Mouse (Mus musculus): ENCODE results near the gene Wdfy4.

Gene Wdfy4

DNA sequence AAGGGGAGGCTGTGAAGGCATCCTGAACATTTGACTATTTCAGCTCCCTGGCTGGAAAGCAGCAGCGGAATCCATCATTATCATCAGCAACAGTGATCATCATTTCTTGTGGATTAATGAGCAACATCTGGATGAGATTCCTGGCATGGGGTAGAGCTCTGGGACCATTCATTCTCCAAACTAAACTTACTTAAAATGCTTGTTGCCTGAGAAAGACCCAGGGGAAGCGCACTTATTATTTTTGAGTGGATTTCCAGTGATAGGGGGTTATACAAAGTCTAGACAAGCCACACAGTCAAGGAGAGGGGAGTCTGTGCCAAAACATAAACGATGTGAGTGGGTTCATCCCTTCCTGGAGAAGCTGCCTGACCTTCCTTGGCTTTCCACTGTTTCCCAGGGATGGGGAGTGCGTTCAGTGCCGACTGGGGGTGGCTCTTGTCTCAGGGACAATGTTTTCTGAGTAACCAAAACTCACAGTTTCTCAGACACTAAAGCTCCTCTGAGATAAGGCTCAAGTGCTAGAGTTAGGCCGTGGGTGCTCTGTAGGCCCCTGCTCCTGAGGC is 201.1 kb downstream of the Wdfy4 start:
- DNase-seq (ENCODE audit: low spot score) = no peak

DNA sequence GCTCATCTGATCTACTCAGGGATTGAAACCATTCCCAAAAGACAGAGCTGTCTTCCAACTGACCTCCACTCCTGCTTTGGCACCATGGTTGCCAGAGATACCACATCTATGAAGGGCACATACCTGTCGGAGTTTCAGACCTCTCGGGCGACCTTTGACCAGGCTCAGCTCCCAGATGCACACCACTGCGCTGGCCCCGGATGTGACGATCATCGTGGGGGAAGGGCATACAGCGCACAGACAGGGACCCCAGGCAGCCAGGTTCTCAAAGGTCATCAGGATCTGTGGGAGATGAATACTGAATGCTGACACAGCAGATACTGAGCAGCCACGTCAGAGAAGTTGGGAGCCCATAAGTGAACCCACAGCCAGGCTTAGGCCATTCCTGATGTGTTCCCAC is 214.6 kb downstream of the Wdfy4 start:
- DNase-seq (ENCODE audit: low spot score) = no peak

DNA sequence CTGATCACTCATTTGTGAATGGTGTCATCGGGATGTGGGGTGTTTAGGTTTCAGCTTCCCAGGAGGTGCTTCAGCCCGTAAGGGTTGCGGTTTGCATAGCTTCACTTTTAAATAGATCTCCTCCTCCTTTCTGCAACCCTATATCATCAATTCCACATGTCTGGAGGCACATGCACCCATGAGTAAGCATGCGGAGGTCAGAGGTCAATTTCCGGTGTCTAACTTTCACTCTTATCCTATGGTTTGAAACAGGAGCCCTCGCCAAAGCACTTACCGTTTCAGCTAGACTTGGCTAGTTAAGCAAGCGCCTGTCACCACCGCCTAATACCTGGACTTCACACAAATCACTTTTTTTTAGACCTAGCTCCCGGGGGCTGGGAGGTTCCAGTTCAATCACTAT is 220.6 kb downstream of the Wdfy4 start:
- DNase-seq (ENCODE audit: low spot score) = no peak

DNA sequence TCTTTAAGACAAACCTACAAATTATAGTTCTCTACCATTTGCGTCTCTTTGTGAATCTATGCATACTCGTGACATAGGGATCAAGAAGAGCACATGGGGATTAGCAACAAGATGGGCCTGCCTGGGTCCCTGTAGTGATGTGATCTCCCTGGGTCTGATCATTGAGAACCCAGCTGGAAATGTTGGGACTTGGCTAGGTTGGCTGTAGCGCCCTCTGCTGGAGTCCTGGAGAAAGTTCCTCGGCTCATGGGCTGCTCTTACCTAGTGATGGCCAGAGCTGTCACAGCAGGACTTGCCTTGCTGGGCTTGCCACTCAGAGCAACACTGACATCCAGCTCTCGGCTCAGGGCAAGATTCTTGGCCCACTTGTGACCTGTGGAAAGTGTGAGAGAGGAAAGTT is 224.8 kb downstream of the Wdfy4 start:
- DNase-seq (ENCODE audit: low spot score) = peak; percentile 54

DNA sequence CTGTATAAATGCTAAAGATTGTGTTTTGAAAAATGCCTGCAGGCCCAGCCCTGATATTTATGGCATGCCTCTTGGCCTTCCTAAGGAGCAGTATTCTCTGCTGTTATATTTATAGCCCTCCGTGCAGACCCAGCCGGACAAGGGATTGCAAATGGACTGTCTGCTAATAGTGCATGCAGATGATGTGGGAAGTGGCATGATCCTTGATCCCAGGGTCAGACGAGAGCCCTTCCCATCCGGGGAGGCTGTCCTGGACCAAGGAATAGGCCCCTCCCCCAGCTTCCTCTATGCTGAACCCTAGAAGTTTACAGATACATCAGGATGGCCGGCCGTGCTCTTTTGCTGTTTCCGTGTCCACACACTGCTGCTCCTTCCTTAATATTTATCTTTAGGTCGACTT is 226.6 kb downstream of the Wdfy4 start:
- no peak for DNase-seq (ENCODE audit: low spot score)

DNA sequence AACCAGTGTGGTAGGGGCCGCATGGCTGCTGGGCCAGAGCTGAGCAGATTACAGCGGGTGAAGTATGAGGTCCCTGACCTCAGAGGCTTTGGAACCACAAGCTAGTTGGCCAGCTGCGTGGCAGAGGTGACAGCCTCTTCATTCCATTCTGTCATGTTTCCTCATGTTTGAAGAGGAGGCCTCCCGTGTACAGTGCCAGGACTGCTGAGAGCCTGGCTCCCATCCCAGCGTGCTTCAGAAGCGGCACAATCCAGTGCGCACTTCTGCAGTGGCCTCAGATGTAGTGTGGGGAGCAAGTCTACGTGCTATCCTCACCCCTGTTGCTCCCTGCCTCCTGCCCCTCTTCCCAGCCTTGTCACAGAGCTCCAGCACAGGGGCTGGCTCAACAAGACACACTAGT is 228.8 kb downstream of the Wdfy4 start:
- peak; percentile 7 for DNase-seq (ENCODE audit: low spot score)

DNA sequence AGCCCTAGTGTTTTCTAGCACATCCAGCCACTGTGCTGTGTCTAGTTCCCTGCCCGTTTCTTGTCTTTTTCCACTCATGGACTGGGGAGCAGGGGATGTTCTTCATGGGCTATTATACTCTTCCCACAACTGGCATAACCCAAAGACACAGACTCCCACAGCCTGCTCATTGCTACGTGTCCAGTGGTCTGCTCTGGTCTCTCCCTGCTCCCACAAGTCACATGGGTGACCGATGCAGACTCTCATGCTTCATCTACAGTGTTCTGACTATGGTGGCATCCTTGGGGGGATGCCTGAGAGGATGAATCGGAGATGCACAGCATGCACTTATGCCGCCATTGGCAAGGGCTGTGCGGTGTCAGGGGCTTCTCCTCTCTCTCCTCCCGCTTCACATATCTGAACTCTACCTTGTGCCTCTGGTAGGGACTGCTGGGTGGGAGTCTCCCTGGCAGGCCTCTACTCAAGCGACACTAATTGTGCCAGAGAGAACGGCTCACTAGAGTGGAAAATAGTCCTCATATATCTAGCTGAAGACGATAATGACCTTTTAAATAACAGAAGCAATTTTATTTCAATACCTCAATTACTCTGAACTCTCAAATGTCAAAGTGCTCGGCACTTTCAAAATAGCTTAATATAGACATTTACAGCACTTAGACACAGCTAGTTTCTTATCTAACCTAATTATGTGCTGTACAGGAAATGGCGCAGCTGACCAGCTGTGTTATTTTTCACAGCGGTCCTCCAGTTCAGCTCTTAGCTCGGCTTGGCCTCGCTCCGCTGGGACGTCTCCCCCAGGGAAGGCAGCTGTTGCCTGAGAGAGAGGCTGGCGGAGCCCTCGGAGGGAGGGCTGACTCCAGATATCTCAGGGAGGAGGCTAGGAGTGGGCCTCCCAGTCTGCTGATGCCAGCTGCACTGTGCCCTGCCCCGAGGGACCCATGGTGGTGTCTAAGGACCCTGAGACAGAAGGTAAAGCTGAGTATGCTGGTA is 234.7 kb downstream of the Wdfy4 start:
- peak; percentile 29 for DNase-seq (ENCODE audit: low spot score)

DNA sequence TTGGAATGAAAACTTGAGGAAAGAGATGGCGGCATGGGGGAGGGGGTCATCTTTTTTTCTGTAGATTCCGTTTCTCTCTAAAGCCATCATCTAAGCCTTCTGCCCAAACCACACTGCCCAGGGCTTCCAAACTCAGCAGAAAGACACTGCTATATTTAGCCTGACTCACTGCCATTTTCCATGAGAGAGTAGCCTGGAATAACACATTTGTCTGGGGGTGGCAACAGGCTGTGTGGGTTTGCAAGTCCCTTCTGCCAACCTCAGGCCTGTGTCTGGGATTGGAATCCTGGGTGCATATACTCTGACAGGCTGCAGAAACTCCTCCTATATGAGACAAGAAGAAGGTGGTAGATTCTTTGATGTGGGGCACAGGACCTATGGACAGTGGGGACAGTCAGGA is 237.8 kb downstream of the Wdfy4 start:
- DNase-seq (ENCODE audit: low spot score) = no peak

DNA sequence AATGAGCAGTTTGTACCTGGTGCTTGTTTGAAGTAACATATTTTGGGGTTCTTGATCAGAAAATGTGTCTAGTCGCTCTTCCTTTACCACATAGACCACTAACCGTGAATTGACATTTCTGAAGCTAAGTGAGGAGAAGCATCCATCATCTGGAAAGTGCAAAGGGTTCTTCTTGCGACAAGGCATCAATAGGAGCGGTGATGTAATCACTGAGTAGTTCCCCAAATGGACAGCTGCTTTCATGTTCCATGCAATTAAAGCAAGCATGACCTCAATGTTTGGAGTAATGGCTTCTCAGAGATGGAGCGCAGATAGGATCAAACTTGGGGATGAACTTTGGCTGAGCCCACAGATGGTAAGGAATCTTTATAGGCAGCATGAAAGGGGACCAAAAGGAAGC is 246.1 kb downstream of the Wdfy4 start:
- no peak for DNase-seq (ENCODE audit: low spot score)

DNA sequence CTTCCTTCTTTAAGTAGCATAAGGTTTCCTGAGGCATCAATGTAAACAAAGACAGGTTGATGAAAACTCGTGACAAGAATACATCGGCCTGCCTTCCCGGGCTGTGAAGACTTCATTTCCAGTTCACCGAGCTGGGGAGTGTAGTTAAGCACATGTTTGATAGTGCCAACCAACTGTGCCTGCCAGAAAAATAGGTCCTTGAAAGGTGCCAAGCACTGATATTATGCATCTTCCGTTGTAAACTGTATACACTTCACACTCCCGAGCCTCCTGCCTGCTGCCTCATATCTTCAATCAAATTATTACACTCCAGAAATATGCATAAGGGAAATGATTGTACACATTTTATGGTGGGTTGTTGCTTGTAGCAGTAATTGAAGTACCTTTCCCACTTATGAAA is 251.2 kb downstream of the Wdfy4 start:
- no peak for DNase-seq (ENCODE audit: low spot score)

DNA sequence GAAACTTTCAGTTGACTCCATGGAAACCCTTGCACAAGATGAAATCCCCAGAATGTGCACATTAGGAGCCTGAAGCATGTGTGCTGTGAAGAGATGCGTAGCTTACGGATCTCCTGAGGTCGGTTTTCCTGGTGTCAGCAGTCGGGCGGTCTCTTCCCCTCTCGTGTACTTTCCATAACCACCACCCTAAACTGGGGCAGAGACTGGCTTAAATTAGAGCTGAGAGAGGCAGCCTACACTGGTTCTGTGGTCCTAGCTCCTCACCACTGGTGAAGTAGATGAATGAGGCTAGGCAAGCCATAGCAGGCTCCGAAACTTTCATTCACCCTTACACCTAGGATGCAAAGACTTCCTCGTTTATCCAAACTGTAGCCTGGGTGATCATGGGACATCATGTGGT is 253.1 kb downstream of the Wdfy4 start:
- DNase-seq (ENCODE audit: low spot score) = no peak

DNA sequence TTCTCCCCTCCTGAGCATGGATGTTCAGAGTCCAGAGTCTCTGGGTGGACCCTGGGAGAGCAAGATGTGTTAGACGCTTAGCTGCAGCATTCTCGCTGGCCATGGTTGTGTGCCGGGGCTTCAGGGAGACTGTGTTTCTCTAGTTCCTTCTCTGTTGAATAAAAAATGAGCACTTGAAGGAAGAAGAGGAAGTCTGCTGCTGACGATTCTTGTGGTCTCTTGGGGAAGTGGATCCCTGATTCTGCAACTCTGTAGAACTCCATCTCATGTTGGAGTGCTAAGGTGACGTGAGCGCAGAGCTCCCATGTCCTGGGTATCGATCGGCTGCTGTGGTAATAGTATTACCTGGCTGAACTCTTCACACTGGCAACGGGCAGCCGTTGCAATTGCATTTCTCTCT is 253.6 kb downstream of the Wdfy4 start:
- DNase-seq (ENCODE audit: low spot score) = no peak

DNA sequence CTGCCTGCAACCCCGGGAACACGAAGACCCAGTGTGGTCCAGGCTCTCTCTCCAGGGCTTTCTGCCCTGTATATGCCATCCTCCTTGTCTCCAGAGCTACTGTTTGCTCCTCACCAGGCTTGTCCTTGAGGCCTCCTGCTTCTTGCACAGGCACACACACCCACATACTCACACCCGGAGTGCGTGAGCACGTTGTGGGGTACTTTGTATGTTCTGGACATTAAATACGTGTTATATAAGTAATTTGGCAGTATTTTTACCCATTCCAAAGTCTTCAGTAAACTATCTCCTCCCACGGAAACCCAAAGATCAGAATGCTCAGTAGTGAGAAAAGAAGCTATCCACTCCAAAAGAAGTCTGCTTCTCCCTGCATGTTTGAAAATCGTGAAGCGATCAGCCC is 261.4 kb downstream of the Wdfy4 start:
- no peak for DNase-seq (ENCODE audit: low spot score)

DNA sequence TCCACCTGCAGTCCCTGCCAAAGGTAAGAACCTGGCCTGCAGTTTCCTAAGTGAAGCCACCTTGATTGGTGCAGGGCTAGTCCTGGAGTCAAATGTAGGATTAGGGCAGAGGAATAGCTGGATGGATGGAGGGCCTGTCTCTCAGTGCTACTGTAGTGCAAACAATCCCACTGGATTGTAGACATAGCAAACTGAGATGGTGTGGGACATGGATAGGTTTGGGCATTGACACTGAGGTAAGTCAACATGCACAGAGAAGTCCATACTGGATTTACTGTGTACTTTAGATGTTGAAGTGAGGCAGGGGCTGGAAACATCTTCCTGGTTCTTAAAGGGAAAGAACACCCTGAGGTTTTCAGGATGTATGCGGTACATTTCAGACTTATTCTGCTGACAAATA is 267.4 kb downstream of the Wdfy4 start:
- DNase-seq (ENCODE audit: low spot score) = no peak

DNA sequence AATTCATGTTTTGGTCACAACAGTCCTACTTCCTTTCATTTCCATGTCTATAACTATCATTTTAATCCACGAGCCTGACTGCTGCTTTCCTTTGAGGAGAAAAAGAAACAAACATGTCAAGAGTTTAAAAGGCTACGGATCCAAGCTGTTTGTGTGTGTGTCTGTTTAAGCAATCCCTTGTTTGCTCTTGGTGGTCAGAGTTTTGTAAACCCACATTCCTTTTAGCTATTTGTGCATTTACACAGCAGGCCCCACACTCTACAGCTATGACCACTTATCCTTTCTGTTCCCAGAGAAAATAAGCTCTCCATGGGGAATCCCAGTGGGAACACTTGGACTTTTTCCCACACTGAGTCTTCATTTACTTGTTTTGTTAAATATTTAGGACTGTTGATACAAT is 269.9 kb downstream of the Wdfy4 start:
- no peak for DNase-seq (ENCODE audit: low spot score)

DNA sequence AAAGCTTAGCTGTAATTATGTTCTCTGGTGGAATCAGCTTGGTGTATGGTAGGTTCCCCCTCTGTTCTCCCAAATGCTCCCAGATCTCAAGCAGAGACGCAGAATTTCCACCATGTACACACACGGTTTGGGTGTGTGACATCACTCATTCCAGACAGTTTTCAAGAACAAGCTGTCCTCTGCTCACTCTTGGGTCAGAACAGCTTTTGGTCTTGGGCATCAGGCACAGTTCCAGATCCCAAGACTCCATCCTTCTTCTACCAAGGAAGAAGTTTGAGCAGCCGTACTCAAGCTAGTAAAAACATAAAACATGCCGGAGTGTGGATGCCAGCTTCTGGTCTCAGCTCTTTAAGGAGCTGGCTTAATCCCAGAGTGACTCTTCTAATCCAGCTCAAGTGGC is 274.1 kb downstream of the Wdfy4 start:
- no peak for DNase-seq (ENCODE audit: low spot score)

Measured in ovary, postnatal 14 days (tissue).